Mouse (Mus musculus) stomach, embryonic 14.5 days (tissue): ENCODE measurements around the gene Hrh3. TPM values are rescaled to one million over a fixed set of nuclear protein-coding genes. Genes with fewer than 3 reads are reported as not detected.

Experiments used
- ATAC-seq: fragments of 200-750 bp; cut with Nextera tagmentation; 2 replicates; pipeline ENCODE4 v1.8.0; 2017; ENCODE audit warnings: low read depth, moderate TSS enrichment; ENCODE audit not compliant: insufficient number of reproducible peaks, insufficient read depth, low FRiP score
- H3K27ac ChIP-seq: fragments of 300-500 bp; sonication (generic); 2 replicates; pipeline ENCODE4 v1.5.1; 2014; ENCODE audit warnings: mild to moderate bottlenecking, low read length, moderate library complexity, mixed read lengths
- H3K27me3 ChIP-seq: fragments of 300-500 bp; sonication (generic); 2 replicates; pipeline ENCODE4 v1.6.1; 2014; ENCODE audit warnings: low read length, control low read depth, mixed read lengths; ENCODE audit not compliant: control insufficient read depth, insufficient read depth
- H3K36me3 ChIP-seq: fragments of 300-500 bp; sonication (generic); 2 replicates; pipeline ENCODE4 v1.6.1; 2014; ENCODE audit warnings: mild to moderate bottlenecking, control low read depth, low read length, moderate library complexity, mixed read lengths; ENCODE audit not compliant: control insufficient read depth, insufficient read depth
- H3K4me1 ChIP-seq: fragments of 300-500 bp; sonication (generic); 2 replicates; pipeline ENCODE4 v1.6.1; 2014; ENCODE audit warnings: low read length, control low read depth, mixed read lengths; ENCODE audit not compliant: control insufficient read depth, insufficient read depth
- H3K4me2 ChIP-seq: fragments of 300-500 bp; sonication (generic); replicated peaks from 2 replicates; pipeline ENCODE4 v1.6.1; 2014; ENCODE audit warnings: low read depth, low read length, control low read depth
- H3K4me3 ChIP-seq: fragments of 300-500 bp; sonication (generic); 2 replicates; pipeline ENCODE4 v1.5.1; 2014; ENCODE audit warnings: low read depth, low read length, control low read depth
- H3K9ac ChIP-seq: fragments of 300-500 bp; sonication (generic); replicated peaks from 2 replicates; pipeline ENCODE4 v1.6.1; 2014; ENCODE audit warnings: low read depth, mild to moderate bottlenecking, control low read depth, low read length, moderate library complexity, mixed read lengths
- H3K9me3 ChIP-seq: fragments of 300-500 bp; sonication (generic); 2 replicates; pipeline ENCODE4 v1.6.1; 2016; ENCODE audit warnings: low read depth, low read length, control low read depth; ENCODE audit not compliant: control insufficient read depth
- WGBS: fragments of 180-500 bp; shearing (Covaris S2); extraction: QIAGEN DNeasy Blood & Tissue Kit; methylation state at CpG from one replicate; pipeline ENCODE4 v1.1.7; 2014; 5-methylcytosine and 5-hydroxymethylcytosine counted together
- polyA plus RNA-seq: library from polyadenylated mRNA; unstranded; fragments of >200 nt; fragmentation: Nextera tagmentation; extraction: Ambion mirVana; gene quantifications from 2 replicates; pipeline ENCODE4 v1.2.1, GENCODE M21; 2014

The Hrh3 gene
- polyA plus RNA-seq, 1 experiment from 2014 or later, result not detected

- 3% methylated on average over 15 of the region's 15 CpGs for WGBS
- Histone ChIP-seq H3K4me2 (no peak overlapping the region), H3K4me1 (peaks cover 12% of the 10 kb centered on the region), H3K4me3 (no peak overlapping the region), H3K27ac (no peak overlapping the region), H3K9ac (no peak overlapping the region), H3K27me3 (peaks cover 40% of the 10 kb centered on the region), H3K36me3 (no peaks in the 10 kb centered on the region), H3K9me3 (no peaks in the 10 kb centered on the region)
- no peak for ATAC-seq
These were observed 4.8 kb downstream of the Hrh3 start for GRCm38 (mm10) chr2:180099529-180099928.

- Histone ChIP-seq H3K4me2 (no peak overlapping the region), H3K4me3 (no peak overlapping the region), H3K27ac (no peak overlapping the region), H3K9ac (no peak overlapping the region), H3K36me3 (no peaks in the 10 kb centered on the region), H3K9me3 (no peaks in the 10 kb centered on the region), H3K27me3 (peaks cover 27% of the 10 kb centered on the region), H3K4me1 (peaks cover 2% of the 10 kb centered on the region; the same call in 1 of the 2 replicates)
- no peak for ATAC-seq
- WGBS, result 46% methylated on average over 5 of the region's 5 CpGs
These were observed 6.1 kb downstream of the Hrh3 start for GRCm38 (mm10) chr2:180098167-180098566.

GRCm38 (mm10) chr2:180097585-180097984 is 6.7 kb downstream of the Hrh3 start:
- H3K4me3 ChIP-seq, result no peak overlapping the region
- no peaks in the 10 kb centered on the region for H3K4me1 ChIP-seq
- H3K36me3 ChIP-seq, result no peaks in the 10 kb centered on the region
- H3K27me3 ChIP-seq, result peaks cover 22% of the 10 kb centered on the region
- no peak overlapping the region for H3K9ac ChIP-seq
- no peaks in the 10 kb centered on the region for H3K9me3 ChIP-seq
- ATAC-seq, result no peak
- no peak overlapping the region for H3K27ac ChIP-seq
- 48% methylated on average over 3 of the region's 3 CpGs for WGBS
- no peak overlapping the region for H3K4me2 ChIP-seq

DNA sequence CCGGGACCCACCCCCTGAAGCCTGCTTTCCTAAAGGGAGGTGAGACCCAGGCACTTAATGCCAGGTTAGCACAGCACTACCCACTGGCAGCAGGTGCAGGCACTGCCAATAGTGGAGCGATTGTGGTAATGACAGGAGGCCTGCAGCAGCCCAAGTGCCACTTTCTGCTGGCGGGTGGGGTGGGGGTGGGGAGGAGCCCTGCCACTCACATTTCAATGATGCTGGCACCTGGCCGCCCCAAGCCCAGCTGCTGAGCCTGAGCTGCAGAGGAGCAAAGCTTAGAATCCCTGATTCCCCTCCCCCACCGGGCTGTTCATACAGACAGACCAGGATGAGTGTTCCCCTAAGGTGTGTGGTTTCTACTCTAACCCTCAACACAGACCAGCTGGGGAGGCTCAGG is 8.6 kb downstream of the Hrh3 start:
- Histone ChIP-seq H3K27ac (no peak overlapping the region), H3K4me2 (no peak overlapping the region), H3K4me3 (no peak overlapping the region), H3K27me3 (0 out of 2 replicates have a peak, but pooled peaks cover 4% of the 10 kb centered on the region), H3K9me3 (no peaks in the 10 kb centered on the region), H3K36me3 (no peaks in the 10 kb centered on the region), H3K4me1 (no peaks in the 10 kb centered on the region), H3K9ac (no peak overlapping the region)
- 37% methylated on average over 5 of the region's 5 CpGs for WGBS
- ATAC-seq, result no peak

DNA sequence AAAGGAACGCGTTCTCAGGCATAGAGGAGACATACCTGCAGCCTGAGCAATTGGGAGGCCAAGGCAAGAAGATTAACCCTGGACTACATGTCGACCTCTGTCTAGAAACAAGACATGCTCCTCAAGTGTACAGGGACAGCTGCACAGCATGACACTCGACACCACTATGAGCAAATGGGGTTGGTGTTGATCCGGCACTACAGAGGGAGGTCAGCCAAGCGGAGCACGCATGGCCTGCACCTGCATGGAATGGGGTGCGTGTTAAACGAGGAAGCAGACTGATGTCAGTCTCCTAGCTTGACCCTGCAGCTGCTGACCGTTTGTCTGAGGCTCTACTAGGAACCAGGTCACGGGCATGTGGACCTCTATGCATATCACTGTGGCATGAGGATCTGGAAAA is 14.0 kb downstream of the Hrh3 start:
- H3K9ac ChIP-seq, result no peak overlapping the region
- no peak overlapping the region for H3K27ac ChIP-seq
- WGBS, result 59% methylated on average over 11 of the region's 11 CpGs
- no peak; the same call in 1 of the 2 replicates for ATAC-seq
- H3K4me2 ChIP-seq, result no peak overlapping the region
- no peaks in the 10 kb centered on the region for H3K27me3 ChIP-seq
- H3K9me3 ChIP-seq, result no peaks in the 10 kb centered on the region
- H3K4me3 ChIP-seq, result no peak overlapping the region
- H3K36me3 ChIP-seq, result no peaks in the 10 kb centered on the region
- no peaks in the 10 kb centered on the region for H3K4me1 ChIP-seq

- WGBS, result 86% methylated on average over 4 of the region's 4 CpGs
- H3K4me1 ChIP-seq, result no peaks in the 10 kb centered on the region
- no peaks in the 10 kb centered on the region for H3K27me3 ChIP-seq
- ATAC-seq, result no peak
- H3K4me2 ChIP-seq, result no peak overlapping the region
- H3K9ac ChIP-seq, result no peak overlapping the region
- H3K27ac ChIP-seq, result no peak overlapping the region
- H3K4me3 ChIP-seq, result no peak overlapping the region
- no peaks in the 10 kb centered on the region; the same call in 1 of the 2 replicates for H3K36me3 ChIP-seq
- no peaks in the 10 kb centered on the region for H3K9me3 ChIP-seq
These were observed 16.8 kb downstream of the Hrh3 start for GRCm38 (mm10) chr2:180087472-180087871.

DNA sequence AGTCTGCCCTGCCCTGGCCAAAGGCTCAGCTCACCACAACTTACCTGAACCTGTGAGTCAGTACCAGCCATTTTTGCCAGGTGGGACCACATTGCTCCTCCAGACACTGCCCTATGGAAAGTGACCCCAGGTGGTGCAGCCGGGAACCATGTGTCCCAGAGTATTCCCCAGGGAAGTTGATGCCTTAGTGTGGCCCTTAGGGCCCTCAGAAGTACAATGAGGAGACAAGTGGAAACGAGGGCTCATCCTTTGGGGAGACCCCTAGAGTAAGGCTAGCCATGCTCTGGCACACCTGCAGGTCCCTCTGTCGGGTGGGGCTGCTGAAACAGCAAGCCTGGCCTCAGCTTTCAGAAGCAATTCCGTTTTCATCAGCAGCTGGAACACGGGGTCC is 17.7 kb downstream of the Hrh3 start:
- H3K27me3 ChIP-seq, result no peaks in the 10 kb centered on the region
- H3K9me3 ChIP-seq, result no peaks in the 10 kb centered on the region
- H3K4me2 ChIP-seq, result no peak overlapping the region
- 89% methylated on average over 5 of the region's 5 CpGs for WGBS
- H3K4me1 ChIP-seq, result no peaks in the 10 kb centered on the region
- ATAC-seq, result no peak
- H3K9ac ChIP-seq, result no peak overlapping the region
- H3K27ac ChIP-seq, result no peak overlapping the region
- H3K4me3 ChIP-seq, result no peak overlapping the region
- H3K36me3 ChIP-seq, result no peaks in the 10 kb centered on the region; the same call in 1 of the 2 replicates

GRCm38 (mm10) chr2:180085926-180086636 is 18.2 kb downstream of the Hrh3 start:
- Histone ChIP-seq H3K27ac (no peak overlapping the region), H3K36me3 (no peaks in the 10 kb centered on the region; the same call in 1 of the 2 replicates), H3K4me1 (no peaks in the 10 kb centered on the region), H3K4me2 (no peak overlapping the region), H3K4me3 (no peak overlapping the region), H3K9me3 (no peaks in the 10 kb centered on the region), H3K9ac (no peak overlapping the region), H3K27me3 (no peaks in the 10 kb centered on the region)
- no peak for ATAC-seq
- 71% methylated on average over 16 of the region's 16 CpGs for WGBS

DNA sequence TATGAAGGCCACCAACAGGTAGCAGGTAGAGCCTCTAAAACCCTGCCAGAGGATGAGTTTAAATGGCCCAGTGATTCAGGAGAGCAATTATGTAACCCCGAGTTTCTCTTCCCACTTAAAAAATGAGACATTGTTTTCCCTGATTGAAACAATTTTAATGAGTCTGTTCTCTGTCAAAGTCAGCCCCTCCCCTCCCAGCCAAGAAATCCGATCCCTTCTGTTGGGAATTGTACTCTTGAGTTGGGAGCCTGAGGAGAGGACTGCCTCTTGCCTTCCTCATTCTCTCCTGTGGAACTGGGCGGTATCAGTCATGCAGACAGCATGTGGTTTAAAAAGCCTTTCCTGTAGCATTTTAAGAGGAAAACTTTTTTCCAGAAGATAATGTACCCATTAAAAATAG is 19.7 kb downstream of the Hrh3 start:
- WGBS, result 24% methylated on average over 3 of the region's 3 CpGs

More for the DNA sequence above, 19.7 kb downstream of the Hrh3 start:
- no peaks in the 10 kb centered on the region for H3K4me1 ChIP-seq
- no peaks in the 10 kb centered on the region; the same call in 1 of the 2 replicates for H3K36me3 ChIP-seq
- H3K4me2 ChIP-seq, result no peak overlapping the region
- ATAC-seq, result no peak
- H3K9me3 ChIP-seq, result no peaks in the 10 kb centered on the region
- no peak overlapping the region for H3K27ac ChIP-seq
- H3K9ac ChIP-seq, result no peak overlapping the region
- H3K27me3 ChIP-seq, result no peaks in the 10 kb centered on the region
- no peak overlapping the region for H3K4me3 ChIP-seq
